Comparison of ENCODE assay signal across 9 mouse cellular contexts in the genomic region with DNA sequence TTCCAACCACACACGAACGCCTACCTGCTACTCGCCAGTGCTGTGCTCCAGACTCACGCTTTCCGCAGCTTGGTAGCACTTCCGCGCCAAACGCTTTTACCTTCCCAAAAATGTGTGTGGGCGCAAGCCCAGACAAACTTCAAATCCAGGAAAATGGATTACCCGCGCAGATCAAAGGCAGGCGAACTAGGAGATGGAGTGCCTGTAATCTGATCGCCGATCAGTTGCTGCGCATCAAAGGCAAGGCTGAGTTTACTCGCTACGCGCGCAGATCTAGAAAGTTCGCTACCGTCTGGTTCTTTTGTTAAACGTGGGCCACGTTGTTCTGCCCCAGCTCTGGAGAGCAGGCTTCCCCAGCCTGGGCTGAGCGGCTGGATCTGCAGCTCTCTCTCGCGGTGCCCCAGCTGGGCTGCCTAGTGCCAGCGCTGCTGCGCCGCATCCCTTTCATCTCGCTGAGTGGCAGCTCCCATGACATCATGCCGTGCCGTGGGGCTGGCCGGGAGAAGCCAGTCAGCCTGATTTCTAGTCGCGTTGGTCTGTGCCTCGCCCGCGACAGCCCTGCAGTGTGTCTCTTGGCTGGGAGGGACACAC. TPM values are rescaled to one million over a fixed set of nuclear protein-coding genes. Genes with fewer than 3 reads are reported as not detected.
DNase-seq lines count a peak whose midpoint lies in the region; ATAC-seq and TF ChIP-seq lines count a peak whose summit lies in the region.
"Had no signal": no experiment of that assay in that cellular context is flagged by ENCODE, and none has a peak within 500 bp of the region (broad histone marks: within the 10 kb centered on the region; RNA-seq: fewer than 3 reads in every experiment).

A gene (minus strand): TSS at position 400 of the 591 bp plus-strand sequence.

- peaks cover 3% of the 10 kb centered on the region; the same call in 1 of the 2 replicates for H3K4me1 ChIP-seq in forebrain, embryonic 11.5 days (replicated peaks; ENCODE audit: control insufficient read depth, insufficient read depth, low read length)
- H3K4me1 ChIP-seq in heart, embryonic 14.5 days (ENCODE audit: control insufficient read depth in 2 of 2, insufficient read depth in 2 of 2, low read length in 2 of 2) = peaks cover 5 to 34% of the 10 kb centered on the region in 2 experiments; a peak in 3 of 4 replicates
- H3K4me1 ChIP-seq in liver, embryonic 16.5 days (ENCODE audit: control insufficient read depth, low read depth, low read length) = no peaks in the 10 kb centered on the region

- TF ChIP-seq POLR2A in brain, embryonic 14.5 days (IDR thresholded peaks at IDR 0.05; ENCODE audit: borderline replicate concordance, extremely low read depth, insufficient read depth, insufficient read length, poor library complexity, severe bottlenecking) = peak; percentile 56; the same call in 1 of the 2 replicates

- DNase-seq in CD4-positive helper T cell, adult 2 months (ENCODE audit: low read depth, low spot score) = peak; percentile 85
- peak; percentile 96 for DNase-seq in brain, embryonic 14.5 days (ENCODE audit: low read depth)
- DNase-seq in forebrain, embryonic 11.5 days (ENCODE audit: low spot score) = peak; percentile 97
- peak; percentile 21 to 59 for DNase-seq in kidney, postnatal 36 days
- peak; percentile 66 for DNase-seq in testis, postnatal 10 days (ENCODE audit: low spot score)

- no peaks in the 10 kb centered on the region for H3K36me3 ChIP-seq in forebrain, embryonic 11.5 days (ENCODE audit: control insufficient read depth, insufficient read depth, low read length)
- no peaks in the 10 kb centered on the region for H3K36me3 ChIP-seq in heart, embryonic 14.5 days (ENCODE audit: control insufficient read depth, insufficient read depth, low read length)
- no peaks in the 10 kb centered on the region for H3K36me3 ChIP-seq in liver, embryonic 16.5 days (ENCODE audit: control insufficient read depth, insufficient read depth)
- H3K36me3 ChIP-seq: G1E had no signal

- peak within 1 kb of the TSS; percentile 64 for H3K9ac ChIP-seq in forebrain, embryonic 11.5 days (ENCODE audit: low read length)
- H3K9ac ChIP-seq in heart, embryonic 14.5 days (ENCODE audit: low read length) = peak within 1 kb of the TSS; percentile 74
- H3K9ac ChIP-seq in liver, embryonic 16.5 days (ENCODE audit: low read depth, low read length) = peak within 1 kb of the TSS; percentile 37

- H3K4me2 ChIP-seq in forebrain, embryonic 11.5 days (ENCODE audit: low read depth, low read length, severe bottlenecking) = peak within 1 kb of the TSS; percentile 57
- H3K4me2 ChIP-seq in heart, embryonic 14.5 days (ENCODE audit: low read length) = peak within 1 kb of the TSS; percentile 77
- peak within 1 kb of the TSS; percentile 63 for H3K4me2 ChIP-seq in liver, embryonic 16.5 days (ENCODE audit: low read depth, low read length)

- under 1% methylated on average over 38 of the region's 38 CpGs for WGBS in forebrain, embryonic 11.5 days
- under 1% methylated on average over 38 of the region's 38 CpGs for WGBS in heart, embryonic 14.5 days
- WGBS in liver, embryonic 16.5 days (ENCODE audit: insufficient replicate concordance) = under 1% methylated on average over 38 of the region's 38 CpGs

- no peaks in the 10 kb centered on the region for H3K9me3 ChIP-seq in forebrain, embryonic 11.5 days (ENCODE audit: control insufficient read depth, low read length)
- no peaks in the 10 kb centered on the region for H3K9me3 ChIP-seq in heart, embryonic 14.5 days (ENCODE audit: control insufficient read depth, low read length)
- no peaks in the 10 kb centered on the region for H3K9me3 ChIP-seq in liver, embryonic 16.5 days (replicated peaks; ENCODE audit: control insufficient read depth, low read length)
- H3K9me3 ChIP-seq: G1E had no signal

- H3K27ac ChIP-seq in forebrain, embryonic 11.5 days (ENCODE audit: low read depth, low read length) = peak within 1 kb of the TSS; percentile 92
- peak within 1 kb of the TSS; percentile 80 to 81 for H3K27ac ChIP-seq in heart, embryonic 14.5 days (replicated peaks in 1 of 2; ENCODE audit: control insufficient read depth in 1 of 2, insufficient read depth in 1 of 2, low read depth in 2 of 2, low read length in 2 of 2)
- H3K27ac ChIP-seq in liver, embryonic 16.5 days (ENCODE audit: low read length) = peak within 1 kb of the TSS; percentile 44

- TF ChIP-seq CTCF in brain, embryonic 14.5 days (IDR thresholded peaks at IDR 0.05; ENCODE audit: borderline replicate concordance, extremely low read depth, insufficient read depth, insufficient read length) = no peak

- peak; percentile 94 for ATAC-seq in forebrain, embryonic 11.5 days (replicated peaks; ENCODE audit: low FRiP score)
- peak; percentile 90 for ATAC-seq in heart, embryonic 14.5 days (ENCODE audit: insufficient number of reproducible peaks, insufficient read depth, low FRiP score, low read depth)
- ATAC-seq in liver, embryonic 16.5 days (ENCODE audit: low read depth) = peak; percentile 71
- peak; percentile 64 for ATAC-seq in neutrophil, adult 5-6 weeks (ENCODE audit: extremely low read depth, insufficient number of reproducible peaks, low FRiP score, poor library complexity, severe bottlenecking)

- H3K27me3 ChIP-seq in forebrain, embryonic 11.5 days (ENCODE audit: control insufficient read depth, insufficient read depth, low read length) = peaks cover 4% of the 10 kb centered on the region; the same call in 1 of the 2 replicates
- no peaks in the 10 kb centered on the region for H3K27me3 ChIP-seq in heart, embryonic 14.5 days (ENCODE audit: control insufficient read depth, insufficient read depth, low read length)
- H3K27me3 ChIP-seq in liver, embryonic 16.5 days (ENCODE audit: control insufficient read depth, insufficient read depth, low read depth, low read length) = peaks cover 21% of the 10 kb centered on the region

- peak within 1 kb of the TSS; percentile 48 for H3K4me3 ChIP-seq in forebrain, embryonic 11.5 days (ENCODE audit: low read depth, low read length)
- peak within 1 kb of the TSS; percentile 55 to 61 for H3K4me3 ChIP-seq in heart, embryonic 14.5 days (ENCODE audit: control insufficient read depth in 1 of 2, insufficient read depth in 1 of 2, low read depth in 1 of 2, low read length in 2 of 2)
- peak within 1 kb of the TSS; percentile 55 for H3K4me3 ChIP-seq in liver, embryonic 16.5 days (ENCODE audit: low read depth, low read length)

RNA-seq across cellular contexts. Expression of the gene that starts here (rescaled TPM):
- 36.5 and 36.9 TPM in 2 replicates for polyA plus RNA-seq in brain, embryonic 14.5 days (2012; rRNA removed)
- polyA plus RNA-seq in forebrain, embryonic 11.5 days (2014; fragmentation: Nextera tagmentation; extraction: Ambion mirVana) = 127 and 138 TPM in 2 replicates
- polyA plus RNA-seq in heart, embryonic 14.5 days (2014; fragmentation: Nextera tagmentation; extraction: Ambion mirVana) = 20.8 and 22.2 TPM in 2 replicates
- 4.7 and 5.1 TPM in 2 replicates for polyA plus RNA-seq in liver, embryonic 16.5 days (2015; fragmentation: Nextera tagmentation; extraction: Ambion mirVana)
- total RNA-seq in neutrophil, adult 5-6 weeks (2017) = 1.2 and 1.8 TPM in 2 replicates
- polyA plus RNA-seq: G1E had no signal

Comparison
In these comparisons a context has a peak if more than half of its experiments do, and no peak if none do; other contexts are left out.
1. Peak in every context shown above with its lines: DNase-seq, ATAC-seq, H3K4me3 ChIP-seq and H3K27ac ChIP-seq.
2. DNase-seq: peak in every context shown above with its lines; median percentile 97 in forebrain, embryonic 11.5 days; 96 in brain, embryonic 14.5 days; 85 in CD4-positive helper T cell, adult 2 months; 66 in testis, postnatal 10 days; 40 in kidney, postnatal 36 days.